ENCODE assay signal across 8 mouse cellular contexts in genomic region chr4:106228534-106228933, GRCm38 (mm10).
DNase-seq lines count a peak whose midpoint lies in the region; ATAC-seq lines count a peak whose summit lies in the region.

No protein-coding gene starts in this region.

- no peaks in the 10 kb centered on the region for H3K9me3 ChIP-seq in limb, embryonic 13.5 days
- no peaks in the 10 kb centered on the region for H3K9me3 ChIP-seq in midbrain, embryonic 16.5 days (replicated peaks; ENCODE audit: control insufficient read depth, low read length, poor library complexity, severe bottlenecking)

- peaks cover 5% of the 10 kb centered on the region; the same call in 1 of the 2 replicates for H3K27me3 ChIP-seq in limb, embryonic 13.5 days
- no peaks in the 10 kb centered on the region for H3K27me3 ChIP-seq in midbrain, embryonic 16.5 days (ENCODE audit: control insufficient read depth, insufficient read depth, low read depth, low read length)

- peaks cover 16% of the 10 kb centered on the region for H3K4me1 ChIP-seq in limb, embryonic 13.5 days
- H3K4me1 ChIP-seq in midbrain, embryonic 16.5 days (ENCODE audit: control insufficient read depth, insufficient read depth, low read length), result no peaks in the 10 kb centered on the region

- H3K9ac ChIP-seq in limb, embryonic 13.5 days, result no peak overlapping the region
- no peak overlapping the region for H3K9ac ChIP-seq in midbrain, embryonic 16.5 days (ENCODE audit: low read depth, low read length)

- peak; percentile 42 for DNase-seq in 3134 (ENCODE audit: extremely low read depth, insufficient read length, low spot score)
- DNase-seq in adrenal gland, adult 2 months, result peak; percentile 78
- peak; percentile 72 for DNase-seq in embryo, embryonic 11.5 days (ENCODE audit: low read depth, low spot score)
- peak; percentile 96 for DNase-seq in kidney, adult 9 months
- DNase-seq in spleen, postnatal 14 days (ENCODE audit: low spot score in 2 of 2), result peak; percentile 34 to 59

- H3K36me3 ChIP-seq in limb, embryonic 13.5 days, result no peaks in the 10 kb centered on the region
- H3K36me3 ChIP-seq in midbrain, embryonic 16.5 days (ENCODE audit: control insufficient read depth, insufficient read depth, low read length), result no peaks in the 10 kb centered on the region

- 39% methylated on average over 9 of the region's 9 CpGs for WGBS in limb, embryonic 13.5 days
- 46% methylated on average over 9 of the region's 9 CpGs for WGBS in midbrain, embryonic 16.5 days

- H3K4me2 ChIP-seq in limb, embryonic 13.5 days (replicated peaks), result no peak overlapping the region
- H3K4me2 ChIP-seq in midbrain, embryonic 16.5 days (ENCODE audit: low read length), result no peak overlapping the region

- no peak overlapping the region for H3K27ac ChIP-seq in limb, embryonic 13.5 days
- H3K27ac ChIP-seq in midbrain, embryonic 16.5 days (ENCODE audit: low read length), result no peak overlapping the region

- H3K4me3 ChIP-seq in limb, embryonic 13.5 days, result no peak overlapping the region
- H3K4me3 ChIP-seq in midbrain, embryonic 16.5 days (ENCODE audit: low read depth, low read length), result no peak overlapping the region

- ATAC-seq in granulocyte monocyte progenitor cell, adult 5-6 weeks (replicated peaks; ENCODE audit: poor library complexity, severe bottlenecking), result peak; percentile 79
- peak; percentile 65; the same call in 1 of the 2 replicates for ATAC-seq in limb, embryonic 13.5 days (ENCODE audit: low FRiP score, low read depth)
- ATAC-seq in midbrain, embryonic 16.5 days, result 0 out of 2 replicates have a peak, but pooled peaks have one; percentile 49

Comparison
In these comparisons a context has a peak if more than half of its experiments do, and no peak if none do; other contexts are left out.
1. DNase-seq: peak in every context shown above with its lines; median percentile 96 in kidney, adult 9 months; 78 in adrenal gland, adult 2 months; 72 in embryo, embryonic 11.5 days; 46 in spleen, postnatal 14 days; 42 in 3134.